Mouse (Mus musculus) spleen, adult 2 months (tissue): ENCODE measurements around the gene Omg.

ENCODE experiments used
- CTCF ChIP-seq: fragments of 200-500 bp; IDR thresholded peaks from 2 replicates; pipeline ENCODE4 v1.5.1; 2011; ENCODE audit warnings: mild to moderate bottlenecking, inconsistent platforms; ENCODE audit not compliant: insufficient read depth, insufficient read length, insufficient replicate concordance; ENCODE audit errors: extremely low read depth
- POLR2A ChIP-seq: fragments of 200-500 bp; IDR thresholded peaks from 2 replicates; pipeline ENCODE4 v1.6.1; 2011; ENCODE audit warnings: low read depth, low read length, inconsistent platforms

DNA sequence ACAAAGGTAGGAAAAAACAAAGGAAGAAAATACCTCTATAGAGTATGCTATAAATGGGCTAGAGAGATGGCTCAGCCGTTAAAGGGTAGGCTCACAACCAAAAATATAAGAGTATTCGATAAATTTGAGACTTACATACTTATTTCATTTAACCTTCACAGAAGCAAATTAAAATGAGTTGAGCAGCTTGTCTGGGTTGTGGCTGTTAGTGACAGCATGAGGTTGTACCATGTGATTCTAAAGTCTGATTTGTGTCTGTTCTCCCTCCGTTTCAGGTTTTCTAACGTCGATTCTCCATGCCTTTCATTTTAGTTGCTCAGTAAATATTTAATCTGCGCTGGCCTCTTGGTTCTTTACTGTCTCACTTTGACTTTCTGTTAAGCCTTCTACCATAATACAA, 15.4 kb upstream of the Omg start:
- TF ChIP-seq POLR2A (no peak), CTCF (no peak)
